Mouse (Mus musculus) ovary, adult 18-20 months (tissue): ENCODE measurements around the gene Nav3.

Experiments used
- DNase-seq: peaks from one replicate; pipeline ENCODE4 v3.0.0; 2022; ENCODE audit warnings: low spot score, mixed read lengths

Nav3 gene

DNA sequence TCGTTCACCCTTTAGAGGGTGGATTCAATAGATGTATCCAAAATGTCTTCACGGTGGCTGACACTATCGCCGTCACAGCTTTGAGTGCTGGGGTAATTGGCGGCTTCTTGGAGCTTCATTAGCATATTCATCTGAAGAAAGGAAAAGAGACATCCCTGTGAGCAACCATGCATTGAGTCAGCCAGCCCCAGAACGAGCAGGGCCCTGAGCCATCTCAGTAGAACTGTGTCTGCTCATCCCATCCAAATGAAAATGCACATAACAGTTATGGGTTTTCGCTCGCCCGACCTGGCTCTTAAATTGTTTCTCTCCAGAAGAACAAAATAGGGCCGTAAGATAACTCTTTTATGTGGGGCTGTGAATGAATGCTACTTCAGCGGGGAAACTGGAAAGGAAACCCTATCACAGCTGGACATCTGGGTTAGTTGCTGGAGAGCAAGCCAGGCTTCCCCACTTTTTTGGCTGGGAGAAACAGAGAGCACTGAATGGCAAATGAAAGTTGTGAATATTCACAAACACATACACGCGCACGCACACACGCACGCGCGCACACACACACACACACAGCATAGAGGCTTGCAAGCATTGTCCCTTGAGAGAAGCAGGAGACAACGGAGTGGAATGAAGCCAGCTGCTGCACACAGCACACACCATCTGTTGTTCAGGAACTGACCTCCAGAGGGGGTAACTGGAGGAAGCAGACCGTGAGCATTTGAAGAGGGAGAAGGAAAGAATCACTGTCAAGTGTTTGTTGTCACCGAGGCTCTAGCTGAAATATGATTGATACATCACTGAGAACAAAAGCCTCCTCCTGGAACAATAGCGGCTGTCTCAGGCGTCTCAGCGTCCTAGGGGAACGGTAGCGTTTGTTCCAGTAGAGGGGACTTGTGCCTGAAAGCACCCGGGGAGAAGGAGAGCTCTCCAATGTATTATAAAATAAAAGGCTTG lies 771.6 kb downstream of the Nav3 start:
- DNase-seq, result peak; percentile 28

DNA sequence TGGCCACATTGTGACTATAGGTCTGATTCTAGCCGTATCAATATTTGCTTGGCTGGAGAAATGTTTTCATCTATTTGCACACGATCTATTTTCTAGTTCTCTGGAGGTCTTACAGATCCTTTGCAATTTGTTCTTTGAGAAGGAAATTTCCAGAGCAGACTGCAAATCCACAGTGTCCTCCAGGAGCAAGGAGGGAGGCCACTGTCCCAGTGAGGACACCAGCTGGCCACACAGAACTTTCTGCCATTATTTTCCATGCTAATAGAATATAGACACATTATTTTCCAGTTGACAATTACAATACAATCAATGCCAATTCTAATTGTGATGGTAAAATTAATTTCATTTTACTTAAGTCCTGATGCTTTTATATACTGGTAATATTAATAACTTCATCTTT lies 783.1 kb downstream of the Nav3 start:
- no peak for DNase-seq

DNA sequence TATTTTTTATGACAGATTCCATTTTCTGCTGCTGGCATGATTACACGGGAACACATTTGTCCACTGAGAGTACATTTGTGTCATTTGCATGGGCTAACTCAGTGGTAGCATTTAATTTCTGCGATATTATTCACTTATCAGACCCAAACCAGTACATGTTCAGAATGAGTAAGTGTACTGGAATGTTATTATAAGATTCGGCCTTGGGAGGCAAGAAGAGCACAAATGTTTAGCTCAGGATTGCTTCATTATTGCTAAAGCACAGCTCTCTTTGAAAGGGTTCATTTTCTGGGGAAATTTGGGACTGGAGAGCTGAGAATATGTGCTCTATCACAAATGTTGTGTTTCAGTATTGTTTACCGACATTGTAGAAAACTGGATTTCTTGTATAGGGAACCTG lies 788.6 kb downstream of the Nav3 start:
- no peak for DNase-seq

GRCm38 (mm10) chr10:109664629-109665317 lies 791.2 kb downstream of the Nav3 start:
- DNase-seq, result peak; percentile 45

GRCm38 (mm10) chr10:109651516-109651915 lies 804.5 kb downstream of the Nav3 start:
- DNase-seq, result peak; percentile 23

DNA sequence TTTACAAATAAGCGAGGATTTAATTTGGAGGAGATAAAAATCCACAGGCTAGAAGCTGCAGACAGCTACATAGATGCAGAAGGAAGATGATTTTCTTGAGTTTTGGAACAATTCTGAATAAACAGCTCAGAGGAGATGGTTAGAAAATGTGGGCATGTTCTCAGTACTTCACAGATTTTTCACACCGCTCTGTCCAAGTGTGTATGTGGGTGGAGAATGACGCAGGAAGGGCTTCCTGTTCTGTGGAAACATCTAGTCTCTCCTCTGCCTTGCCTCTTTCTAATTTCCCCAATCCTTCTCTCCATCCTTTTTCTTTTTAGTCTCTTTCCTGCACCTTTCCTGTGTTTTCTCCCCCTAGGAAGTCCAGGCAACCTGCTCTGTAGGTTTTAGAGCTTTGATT lies 812.4 kb downstream of the Nav3 start:
- DNase-seq, result no peak

DNA sequence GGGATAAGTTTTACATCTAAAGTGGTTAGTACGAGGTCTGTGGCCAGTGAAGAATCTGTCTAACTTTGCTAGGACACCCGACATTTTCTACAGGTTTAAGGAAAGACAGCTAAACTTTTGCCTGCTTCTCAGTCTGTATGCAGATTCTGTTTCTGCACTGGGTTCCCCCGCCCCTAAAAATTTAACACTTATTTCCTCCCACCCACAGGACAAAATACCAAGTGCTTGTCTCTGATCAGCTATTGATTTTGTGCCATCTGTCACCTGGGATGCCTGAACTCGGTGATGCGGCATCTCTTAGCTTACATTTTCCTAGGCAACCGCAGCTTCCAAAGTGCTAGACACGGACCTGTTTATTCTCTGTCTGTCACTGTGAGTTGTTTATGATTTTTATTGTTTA lies 814.2 kb downstream of the Nav3 start:
- DNase-seq, result no peak

GRCm38 (mm10) chr10:109637702-109638101 lies 818.3 kb downstream of the Nav3 start:
- DNase-seq, result no peak
